Mouse (Mus musculus) monocyte, adult 5-6 weeks (primary cell): ENCODE data around the gene Gm3183. TPM values are rescaled to one million over a fixed set of nuclear protein-coding genes. Genes with fewer than 3 reads are reported as not detected.
"Not testable (repeated sequence)": the region's sequence is repeated elsewhere in the genome, so short reads cannot be mapped to it uniquely, and the experiment has no call there.

Experiments
- ATAC-seq: fragments of 153-309, 156-312 bp; replicated peaks from 2 replicates; pipeline ENCODE4 v1.8.0; 2017; ENCODE audit warnings: mild to moderate bottlenecking; ENCODE audit not compliant: low TSS enrichment, insufficient number of reproducible peaks, severe bottlenecking, poor library complexity, low FRiP score
- total RNA-seq: library from RNA; stranded (forward); fragments of 200-1000, 200-491, 200-594 nt; gene quantifications from 3 replicates; pipeline ENCODE4 v1.2.3, GENCODE M21; 2017

Gene Gm3183
- 0.32 TPM in 1 of 3 replicates, not detected in the others for total RNA-seq

DNA sequence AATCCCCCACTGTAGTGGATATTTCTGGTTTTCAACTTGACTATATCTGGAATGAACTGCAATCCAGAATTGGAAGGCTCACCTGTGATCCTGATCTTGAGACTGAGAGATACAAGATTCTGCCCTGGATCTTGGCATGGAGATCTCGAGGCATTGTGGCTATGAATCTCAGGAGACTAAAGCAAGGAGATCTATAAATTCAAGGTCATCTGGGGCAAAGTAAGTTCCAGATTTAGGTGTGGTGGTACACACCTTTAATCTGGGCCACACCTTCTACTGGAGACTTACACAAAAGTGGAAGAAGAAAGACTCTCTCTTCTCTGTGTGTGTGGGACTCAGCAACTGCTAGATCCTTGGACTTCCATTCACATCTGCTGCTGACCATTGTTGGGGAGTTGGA lies at the start of gene Gm3183:
Gm3183 (plus strand) TSS at position 301 of the 400 bp plus-strand sequence.
- not testable (repeated sequence) for ATAC-seq

Other genes starting within 250 kb of the Gm3183 start
- gene Gm3147, start 249.1 kb upstream of the Gm3183 start, total RNA-seq = not detected in 3 replicates
- not detected in 3 replicates for gene Gm6509, start 241.5 kb upstream of the Gm3183 start, total RNA-seq
- not detected in 3 replicates for gene Gm6205, start 217.1 kb upstream of the Gm3183 start, total RNA-seq
- not detected in 3 replicates for gene Gm6367, start 123.2 kb downstream of the Gm3183 start, total RNA-seq
- gene Gm7942, start 241.5 kb downstream of the Gm3183 start, total RNA-seq = not detected in 3 replicates